Mouse (Mus musculus) hindbrain, embryonic 14.5 days (tissue): ENCODE measurements around the gene 2810021J22Rik. TPM values are rescaled to one million over a fixed set of nuclear protein-coding genes. Genes with fewer than 3 reads are reported as not detected.
A peak's percentile ranks its signal among the peaks of the same experiment; 100 is the strongest.

Source experiments
- ATAC-seq: fragments of 200-750 bp; cut with Nextera tagmentation; 2 replicates; pipeline ENCODE4 v1.8.0; 2017; ENCODE audit warnings: moderate number of reproducible peaks, mild to moderate bottlenecking, moderate TSS enrichment, moderate library complexity; ENCODE audit not compliant: low FRiP score
- DNase-seq: peaks from one replicate; pipeline ENCODE4 v3.0.0-alpha.2; 2015; ENCODE audit warnings: low spot score
- H3K27ac ChIP-seq: fragments of 300-500 bp; sonication (generic); 2 replicates; pipeline ENCODE4 v1.5.1; 2014; ENCODE audit warnings: mild to moderate bottlenecking, moderate library complexity
- H3K27me3 ChIP-seq: fragments of 300-500 bp; sonication (generic); 2 replicates; pipeline ENCODE4 v1.6.1; 2014; ENCODE audit warnings: mild to moderate bottlenecking, low read length, mixed read lengths; ENCODE audit not compliant: control insufficient read depth, insufficient read depth
- H3K36me3 ChIP-seq: fragments of 300-500 bp; sonication (generic); replicated peaks from 2 replicates; pipeline ENCODE4 v1.6.1; 2014; ENCODE audit not compliant: control insufficient read depth, insufficient read depth
- H3K4me1 ChIP-seq: fragments of 300-500 bp; sonication (generic); replicated peaks from 2 replicates; pipeline ENCODE4 v1.6.1; 2014; ENCODE audit warnings: antibody characterized with exemption, low read length, mixed read lengths; ENCODE audit not compliant: control insufficient read depth, insufficient read depth
- H3K4me2 ChIP-seq: fragments of 300-500 bp; sonication (generic); replicated peaks from 2 replicates; pipeline ENCODE4 v1.6.1; 2014; ENCODE audit warnings: mild to moderate bottlenecking, moderate library complexity
- H3K4me3 ChIP-seq: fragments of 300-500 bp; sonication (generic); replicated peaks from 2 replicates; pipeline ENCODE4 v1.5.1; 2014; ENCODE audit warnings: mild to moderate bottlenecking, low read length
- H3K9ac ChIP-seq: fragments of 300-500 bp; sonication (generic); 2 replicates; pipeline ENCODE4 v1.6.1; 2014
- H3K9me3 ChIP-seq: fragments of 300-500 bp; sonication (generic); 2 replicates; pipeline ENCODE4 v1.6.1; 2016; ENCODE audit warnings: low read length; ENCODE audit not compliant: control insufficient read depth
- WGBS: fragments of 180-500 bp; shearing (Covaris S2); extraction: QIAGEN DNeasy Blood & Tissue Kit; methylation state at CpG from one replicate; pipeline ENCODE4 v1.1.7; 2014; 5-methylcytosine and 5-hydroxymethylcytosine counted together
- polyA plus RNA-seq: library from polyadenylated mRNA; unstranded; fragments of >200 nt; fragmentation: Nextera tagmentation; extraction: Ambion mirVana; gene quantifications from 2 replicates; pipeline ENCODE4 v1.2.1, GENCODE M21; 2014

2810021J22Rik gene
- polyA plus RNA-seq, 1 experiment from 2014 or later, result 14.6 TPM

GRCm38 (mm10) chr11:58927790-58928651 lies 61.0 kb downstream of the 2810021J22Rik start:
- peak; percentile 69 for DNase-seq
- no peaks in the 10 kb centered on the region for H3K9me3 ChIP-seq
- peak; percentile 64 for ATAC-seq
- peak overlapping the region; percentile 24; the same call in 1 of the 2 replicates for H3K9ac ChIP-seq
- H3K27ac ChIP-seq, result peak overlapping the region; percentile 34; the same call in 1 of the 2 replicates
- H3K4me3 ChIP-seq, result no peak overlapping the region
- no peaks in the 10 kb centered on the region for H3K27me3 ChIP-seq
- peak overlapping the region; percentile 29 for H3K4me2 ChIP-seq
- H3K4me1 ChIP-seq, result no peaks in the 10 kb centered on the region
- whole genome bisulfite sequencing, result 35% methylated on average over 20 of the region's 20 CpGs
- peaks cover 26% of the 10 kb centered on the region for H3K36me3 ChIP-seq

- WGBS, result 75% methylated on average over 4 of the region's 4 CpGs
- peaks cover 37% of the 10 kb centered on the region for H3K36me3 ChIP-seq
- H3K9me3 ChIP-seq, result no peaks in the 10 kb centered on the region
- H3K27me3 ChIP-seq, result no peaks in the 10 kb centered on the region
- no peak overlapping the region for H3K4me2 ChIP-seq
- H3K4me1 ChIP-seq, result no peaks in the 10 kb centered on the region
- ATAC-seq (no peak), DNase-seq (no peak)
- H3K27ac ChIP-seq, result no peak overlapping the region
- H3K9ac ChIP-seq, result no peak overlapping the region
- H3K4me3 ChIP-seq, result no peak overlapping the region
Observed at GRCm38 (mm10) chr11:58929055-58929454, 62.0 kb downstream of the 2810021J22Rik start.

DNA sequence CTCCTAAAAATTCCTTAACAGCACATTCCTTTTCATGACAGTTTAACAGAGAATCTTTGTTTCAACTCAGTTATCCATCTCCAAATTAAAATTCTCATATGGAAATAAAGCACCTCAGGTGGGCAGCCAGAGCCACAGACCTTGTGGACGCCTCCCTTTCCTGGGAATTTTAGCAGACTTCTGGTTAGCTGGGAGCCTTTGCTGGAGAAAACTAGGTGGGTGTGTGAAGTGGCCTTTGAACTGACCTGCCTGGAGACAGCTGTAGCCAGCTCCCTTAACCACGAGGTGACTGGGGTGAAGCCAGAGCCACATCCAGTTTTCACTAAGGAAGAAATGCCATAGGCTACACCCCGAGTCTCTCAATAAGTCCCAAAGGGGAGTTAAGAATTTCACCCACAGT lies 62.6 kb downstream of the 2810021J22Rik start:
- 70% methylated on average over 3 of the region's 3 CpGs for WGBS
- no peaks in the 10 kb centered on the region for H3K9me3 ChIP-seq
- no peak for ATAC-seq

GRCm38 (mm10) chr11:58930254-58930653 lies 63.2 kb downstream of the 2810021J22Rik start:
- H3K4me2 ChIP-seq, result no peak overlapping the region
- WGBS, result 93% methylated on average over 3 of the region's 3 CpGs
- H3K4me3 ChIP-seq, result no peak overlapping the region
- no peak for ATAC-seq
- H3K9ac ChIP-seq, result no peak overlapping the region
- no peak overlapping the region for H3K27ac ChIP-seq
- H3K36me3 ChIP-seq, result peaks cover 48% of the 10 kb centered on the region
- no peaks in the 10 kb centered on the region for H3K9me3 ChIP-seq
- H3K27me3 ChIP-seq, result no peaks in the 10 kb centered on the region
- no peaks in the 10 kb centered on the region for H3K4me1 ChIP-seq
- no peak for DNase-seq

More for the DNA sequence above, 62.6 kb downstream of the 2810021J22Rik start:
- Histone ChIP-seq H3K27me3 (no peaks in the 10 kb centered on the region), H3K4me3 (no peak overlapping the region), H3K9ac (no peak overlapping the region), H3K36me3 (peaks cover 42% of the 10 kb centered on the region), H3K4me2 (no peak overlapping the region), H3K4me1 (no peaks in the 10 kb centered on the region), H3K27ac (no peak overlapping the region)
- DNase-seq, result no peak

GRCm38 (mm10) chr11:58931576-58931975 lies 64.6 kb downstream of the 2810021J22Rik start:
- Histone ChIP-seq H3K27ac (no peak overlapping the region), H3K4me2 (no peak overlapping the region), H3K4me1 (peaks cover 7% of the 10 kb centered on the region), H3K4me3 (no peak overlapping the region), H3K27me3 (no peaks in the 10 kb centered on the region), H3K9me3 (no peaks in the 10 kb centered on the region), H3K9ac (no peak overlapping the region), H3K36me3 (peaks cover 60% of the 10 kb centered on the region)
- DNase-seq (no peak), ATAC-seq (no peak)
- 73% methylated on average over 4 of the region's 4 CpGs for WGBS

Other genes starting within 250 kb of the 2810021J22Rik start
- gene Olfr323, start 236.7 kb upstream of the 2810021J22Rik start, polyA plus RNA-seq, result not detected in 2 replicates
- gene Trim58, start 226.8 kb upstream of the 2810021J22Rik start, polyA plus RNA-seq, result 0.20 TPM in 1 of 2 replicates, not detected in the other
- not detected in 2 replicates for gene Olfr322, start 208.4 kb upstream of the 2810021J22Rik start, polyA plus RNA-seq
- not detected in 2 replicates for gene Olfr320, start 186.1 kb upstream of the 2810021J22Rik start, polyA plus RNA-seq
- not detected in 2 replicates for gene Olfr319, start 168.1 kb upstream of the 2810021J22Rik start, polyA plus RNA-seq
- not detected in 2 replicates for gene Olfr318, start 143.2 kb upstream of the 2810021J22Rik start, polyA plus RNA-seq
- 0.09 and 0.12 TPM in 2 replicates for gene Olfr317, start 128.0 kb upstream of the 2810021J22Rik start, polyA plus RNA-seq
- not detected in 2 replicates for gene Olfr316, start 114.5 kb upstream of the 2810021J22Rik start, polyA plus RNA-seq
- not detected in 2 replicates for gene Olfr315, start 94.0 kb upstream of the 2810021J22Rik start, polyA plus RNA-seq
- not detected in 2 replicates for gene Olfr314, start 84.3 kb upstream of the 2810021J22Rik start, polyA plus RNA-seq
- 6.5 and 9.4 TPM in 2 replicates for gene Fam183b, start 65.3 kb upstream of the 2810021J22Rik start, polyA plus RNA-seq
- not detected in 2 replicates for gene Olfr313, start 52.2 kb upstream of the 2810021J22Rik start, polyA plus RNA-seq
- gene Olfr312, start 38.0 kb upstream of the 2810021J22Rik start, polyA plus RNA-seq, result not detected in 2 replicates
- not detected in 2 replicates for gene Olfr311, start 28.0 kb upstream of the 2810021J22Rik start, polyA plus RNA-seq
- 24.2 and 25.7 TPM in 2 replicates for gene Gm12258, start 20.1 kb upstream of the 2810021J22Rik start, polyA plus RNA-seq
- 8.7 and 9.8 TPM in 2 replicates for gene Zfp39, start 37.0 kb downstream of the 2810021J22Rik start, polyA plus RNA-seq
- not detected in 2 replicates for gene Btnl10, start 50.7 kb downstream of the 2810021J22Rik start, polyA plus RNA-seq
- gene Rnf187, start 71.7 kb downstream of the 2810021J22Rik start, polyA plus RNA-seq, result 682 and 743 TPM in 2 replicates
- gene Hist3h2ba, start 81.7 kb downstream of the 2810021J22Rik start, polyA plus RNA-seq, result 109 and 138 TPM in 2 replicates
- 86.9 and 94.9 TPM in 2 replicates for gene Hist3h2a, start 87.5 kb downstream of the 2810021J22Rik start, polyA plus RNA-seq
- 0.76 and 1.1 TPM in 2 replicates for gene Trim17, start 87.5 kb downstream of the 2810021J22Rik start, polyA plus RNA-seq
- gene Trim11, start 110.9 kb downstream of the 2810021J22Rik start, polyA plus RNA-seq, result 18.9 and 22.1 TPM in 2 replicates